Mouse (Mus musculus): Measurements from ENCODE around the gene Zmiz1.

The Zmiz1 gene

DNA sequence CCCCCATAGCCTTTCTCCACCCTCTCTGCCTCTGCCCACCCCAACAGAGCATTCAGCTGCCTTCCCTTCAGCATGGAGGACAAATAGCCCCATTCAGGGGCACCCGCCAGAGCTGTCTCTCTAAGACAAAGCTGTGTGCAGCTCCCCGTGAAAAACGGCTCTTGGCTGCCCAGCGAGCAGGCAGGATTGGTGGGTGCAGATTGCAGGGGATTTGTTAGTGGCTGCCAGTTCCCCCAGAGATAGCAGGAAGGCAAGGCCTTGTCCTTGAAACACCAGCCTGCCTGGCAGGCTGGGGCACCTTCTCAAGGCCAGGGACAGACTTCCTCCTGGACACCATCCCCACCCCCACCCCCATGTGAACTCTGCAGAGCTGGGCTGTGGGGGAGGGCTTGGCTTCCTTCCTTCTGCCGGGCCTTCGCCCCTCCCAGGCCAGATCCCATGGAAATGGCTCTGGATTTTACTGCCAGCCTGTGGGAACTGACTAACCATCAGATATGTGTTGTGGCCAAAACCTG lies 128.6 kb downstream of the Zmiz1 start:
- no peak for DNase-seq (ENCODE audit: low spot score in 2 of 2)

DNA sequence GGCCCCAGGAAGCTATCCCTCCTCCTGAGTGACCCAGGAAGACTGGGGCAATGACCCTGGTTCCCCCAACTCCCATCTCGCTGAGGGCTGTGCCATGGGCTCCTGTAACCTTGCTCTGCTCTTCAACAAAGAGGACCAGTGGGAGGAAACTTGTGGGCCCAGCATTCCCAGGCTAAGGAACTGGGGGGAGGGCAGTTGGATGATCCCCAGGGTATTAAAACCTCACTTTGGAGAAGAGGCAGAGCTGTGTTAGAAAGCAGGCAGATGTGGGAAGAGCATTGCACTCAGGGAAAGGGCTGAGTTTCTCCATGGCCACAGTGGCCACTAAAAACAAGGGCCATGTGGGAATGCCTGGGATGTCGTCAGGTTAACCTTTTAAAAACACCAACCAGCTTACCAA lies 129.2 kb downstream of the Zmiz1 start:
- no peak for DNase-seq (ENCODE audit: low spot score in 2 of 2)

DNA sequence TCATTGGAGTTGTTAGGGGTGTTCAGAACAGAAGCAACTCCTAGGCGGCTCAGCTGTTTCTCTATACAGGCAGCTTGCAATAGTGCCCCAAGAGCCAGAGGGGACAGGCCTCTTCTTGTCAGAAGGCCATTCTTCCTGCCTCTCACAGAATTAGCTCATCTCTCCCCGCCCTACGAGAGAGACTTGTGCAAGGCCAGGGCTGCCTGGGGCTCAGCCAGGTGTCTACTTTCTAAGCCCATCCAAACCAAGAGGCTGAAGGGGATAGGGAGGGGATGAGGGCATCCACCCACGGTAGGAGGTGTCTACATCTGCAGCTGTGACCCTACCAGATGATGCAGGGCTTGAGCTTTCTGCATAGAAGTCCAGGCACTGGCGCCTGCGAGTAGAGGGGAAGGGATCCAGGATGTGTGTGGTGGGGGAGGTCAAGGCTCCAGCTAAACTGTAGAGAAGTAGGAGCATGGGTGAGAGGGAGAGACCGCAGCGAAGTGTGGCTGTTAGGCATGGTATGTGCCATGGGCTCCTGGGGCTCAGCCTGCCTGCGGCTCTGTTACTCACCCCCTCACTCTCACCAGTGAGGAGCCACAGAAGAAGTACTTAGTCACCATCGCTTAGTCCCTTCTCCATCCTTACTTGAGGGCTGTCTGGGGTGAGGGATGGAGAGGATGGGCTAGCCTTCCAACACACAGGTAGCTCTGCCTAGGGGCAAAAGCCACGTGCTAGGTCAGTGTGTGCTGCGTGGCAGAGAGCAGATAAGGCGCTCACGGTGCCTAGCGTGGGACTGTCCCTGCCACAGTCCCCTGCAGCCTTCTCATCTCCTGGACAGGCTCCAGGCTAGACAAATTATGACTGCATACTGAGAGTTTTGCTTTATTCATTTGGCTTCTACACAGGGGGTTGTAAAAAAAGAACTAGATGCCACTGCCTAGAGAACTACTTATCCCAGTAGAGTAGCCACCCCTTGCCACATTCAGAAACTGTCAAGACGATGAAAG lies 130.3 kb downstream of the Zmiz1 start:
- DNase-seq (ENCODE audit: low spot score in 2 of 2), result no peak

DNA sequence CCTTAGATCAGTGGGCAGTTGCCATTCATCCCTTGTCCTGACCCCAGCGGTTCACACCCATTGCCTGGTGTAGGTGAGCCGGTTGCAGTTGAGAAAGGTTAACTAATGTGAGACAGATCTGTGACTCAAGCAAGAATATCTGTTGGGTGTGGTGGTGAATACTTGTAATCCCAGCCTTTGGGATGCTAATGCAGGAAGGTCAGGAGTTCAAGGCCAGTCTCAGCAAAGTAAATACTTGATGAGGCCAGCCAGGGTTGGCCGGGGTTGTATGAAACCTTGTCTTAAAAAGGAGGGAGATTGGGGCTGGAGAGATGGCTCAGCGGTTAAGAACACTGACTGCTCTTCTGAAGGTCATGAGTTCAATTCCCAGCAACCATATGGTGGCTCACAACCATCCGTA lies 132.0 kb downstream of the Zmiz1 start:
- DNase-seq (ENCODE audit: low spot score in 2 of 2), result no peak

DNA sequence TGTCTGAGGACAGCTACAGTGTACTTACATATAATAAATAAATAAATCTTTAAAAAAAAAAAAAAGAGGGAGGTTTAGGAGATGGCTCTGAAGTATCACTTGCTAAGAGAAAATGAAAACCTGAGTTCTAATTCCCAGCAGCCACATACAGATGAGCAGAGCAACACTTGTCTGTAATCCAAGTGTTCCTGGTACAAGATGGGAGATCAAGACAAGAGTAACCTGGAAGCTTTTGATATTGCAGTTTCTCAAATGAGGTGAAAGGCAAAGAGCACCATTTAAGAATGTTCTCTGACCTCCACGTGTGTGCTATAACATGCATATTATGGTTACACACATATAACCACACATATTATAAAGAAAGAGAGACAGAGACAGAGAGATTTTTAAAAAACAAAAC lies 132.4 kb downstream of the Zmiz1 start:
- DNase-seq (ENCODE audit: low spot score in 2 of 2), result no peak

DNA sequence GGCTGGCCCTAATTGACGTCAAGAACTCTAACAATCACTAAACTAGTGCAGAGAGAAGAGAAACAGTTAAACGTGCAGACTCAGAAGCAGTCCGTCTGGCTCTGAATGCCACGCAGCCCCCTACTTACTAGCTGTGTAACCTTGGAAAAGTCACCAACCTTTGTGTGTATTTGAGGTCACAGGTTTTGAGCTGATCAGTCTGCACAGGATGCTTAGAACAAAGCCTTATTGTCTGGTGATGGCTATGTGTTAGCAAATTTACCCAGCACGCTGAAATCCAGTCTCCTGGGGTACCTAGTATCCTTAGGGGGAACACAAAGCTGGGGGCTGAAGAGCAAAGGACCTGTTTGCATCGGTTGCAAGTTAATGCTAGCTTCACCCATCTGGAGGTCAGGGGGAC lies 133.5 kb downstream of the Zmiz1 start:
- no peak for DNase-seq (ENCODE audit: low spot score in 2 of 2)

DNA sequence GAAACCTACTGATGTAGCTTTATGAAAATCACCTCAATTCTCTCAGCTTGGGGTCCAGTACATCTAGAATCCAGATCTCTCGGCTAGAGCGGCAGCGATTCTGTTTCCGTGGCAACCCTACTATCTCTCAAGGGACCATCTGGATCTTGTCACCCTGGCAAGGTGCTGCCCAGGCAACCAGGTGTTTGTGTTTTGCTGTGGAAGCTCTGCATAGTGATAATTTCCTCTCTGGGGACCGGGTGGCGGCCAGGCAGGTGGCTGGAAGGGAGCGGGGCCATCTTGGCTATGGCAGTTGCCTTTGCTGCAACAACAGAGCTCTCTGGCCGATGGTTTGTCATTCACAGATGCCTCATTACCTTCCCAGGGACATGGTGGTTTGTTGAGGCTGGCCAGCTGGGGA lies 134.9 kb downstream of the Zmiz1 start:
- no peak for DNase-seq (ENCODE audit: low spot score in 2 of 2)

DNA sequence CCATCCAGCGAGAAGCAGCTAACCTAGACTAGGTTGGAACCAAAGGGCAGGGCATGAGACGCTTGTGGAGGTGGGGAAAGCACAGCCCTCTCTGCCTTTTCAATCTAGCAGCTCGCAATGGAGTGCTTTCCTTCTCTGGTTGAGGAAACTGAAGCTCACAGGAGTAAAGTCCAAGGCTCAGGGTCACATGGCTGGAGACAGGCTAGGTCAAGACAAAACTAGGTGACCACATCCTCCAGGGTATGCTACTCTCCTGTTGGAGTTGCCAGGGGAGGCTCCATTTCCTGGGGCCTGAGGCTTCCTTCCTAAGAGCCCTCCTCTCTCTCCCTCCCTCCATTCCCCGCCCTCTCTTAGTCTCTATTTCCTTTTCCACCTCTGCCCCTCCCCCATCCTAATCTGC lies 135.6 kb downstream of the Zmiz1 start:
- no peak for DNase-seq (ENCODE audit: low spot score in 2 of 2)

DNA sequence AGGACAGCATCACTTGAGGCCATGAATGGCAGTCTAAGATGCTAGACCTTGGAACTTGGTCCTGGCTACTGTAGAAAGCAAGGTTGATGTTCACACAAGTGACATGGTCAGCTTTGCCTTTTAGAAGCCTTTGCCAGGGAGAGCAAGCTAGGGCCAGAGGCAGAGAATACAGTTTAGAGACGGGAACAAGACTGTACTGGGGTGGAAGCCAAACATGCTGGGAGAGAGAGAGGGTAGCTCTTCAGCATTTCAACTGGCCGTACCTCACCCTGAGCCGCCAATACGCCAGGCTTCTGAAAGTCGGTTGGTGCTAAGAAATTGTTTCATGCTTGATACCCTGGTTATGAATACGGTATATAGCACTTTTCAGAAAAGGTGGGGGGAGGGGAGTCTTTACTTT lies 140.0 kb downstream of the Zmiz1 start:
- no peak for DNase-seq (ENCODE audit: low spot score in 2 of 2)

DNA sequence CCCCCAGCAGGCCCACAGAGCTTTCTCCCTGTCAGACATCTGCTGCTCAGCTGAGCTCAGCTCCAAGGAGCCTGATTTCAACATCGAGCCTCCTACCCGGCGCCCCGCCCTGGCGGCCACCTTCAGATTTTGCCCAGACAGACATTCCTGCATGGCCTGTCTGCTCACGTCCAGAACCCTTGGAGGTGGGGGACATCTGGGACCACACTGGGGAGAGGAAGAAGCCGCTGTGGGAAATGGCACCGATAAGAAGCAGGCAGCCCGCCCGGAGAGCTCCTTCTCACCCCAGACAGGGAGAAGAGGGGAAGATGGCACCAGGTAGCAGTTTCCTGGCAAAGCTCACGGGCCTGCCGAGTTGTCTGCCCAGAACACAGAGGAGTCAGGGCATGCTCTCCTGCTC lies 140.9 kb downstream of the Zmiz1 start:
- no peak for DNase-seq (ENCODE audit: low spot score in 2 of 2)

DNA sequence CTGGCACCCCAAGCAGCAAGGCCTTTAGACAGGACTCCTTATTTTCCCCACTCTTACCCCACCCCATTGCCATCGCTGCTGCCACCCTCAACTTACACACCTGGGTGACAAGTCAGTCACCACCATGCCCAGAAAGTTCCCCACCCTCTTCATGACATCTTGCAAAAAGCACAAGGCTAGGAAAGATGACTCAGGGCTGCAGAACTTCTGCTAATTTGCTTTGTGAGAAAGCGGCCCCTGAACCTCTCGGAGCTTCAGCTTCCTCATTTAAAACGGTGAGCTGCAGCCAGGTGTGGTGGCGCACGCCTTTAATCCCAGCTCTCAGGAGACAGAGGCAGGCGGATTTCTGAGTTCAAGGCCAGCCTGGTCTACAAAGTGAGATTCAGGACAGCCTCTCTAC lies 141.4 kb downstream of the Zmiz1 start:
- no peak for DNase-seq (ENCODE audit: low spot score in 2 of 2)

DNA sequence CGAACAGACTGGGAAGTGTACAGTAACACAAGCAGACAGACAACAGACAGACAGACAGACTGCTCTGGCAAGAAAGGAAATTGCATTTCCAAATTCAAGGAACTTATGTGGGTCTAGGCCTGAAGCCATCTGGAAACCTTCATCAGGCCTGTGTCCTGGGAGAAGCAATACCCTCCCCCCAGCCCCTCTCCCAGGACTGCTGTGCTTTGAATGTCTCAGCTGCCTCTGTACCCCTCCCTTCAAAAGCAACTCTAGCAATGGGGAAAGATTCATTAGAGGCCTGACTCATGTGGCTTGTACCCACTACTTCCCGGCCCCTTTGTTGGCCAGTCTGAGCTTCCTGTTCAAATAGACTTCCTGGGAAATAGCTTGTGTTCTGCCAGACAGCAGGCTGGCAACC lies 142.0 kb downstream of the Zmiz1 start:
- DNase-seq (ENCODE audit: low spot score in 2 of 2), result no peak

DNA sequence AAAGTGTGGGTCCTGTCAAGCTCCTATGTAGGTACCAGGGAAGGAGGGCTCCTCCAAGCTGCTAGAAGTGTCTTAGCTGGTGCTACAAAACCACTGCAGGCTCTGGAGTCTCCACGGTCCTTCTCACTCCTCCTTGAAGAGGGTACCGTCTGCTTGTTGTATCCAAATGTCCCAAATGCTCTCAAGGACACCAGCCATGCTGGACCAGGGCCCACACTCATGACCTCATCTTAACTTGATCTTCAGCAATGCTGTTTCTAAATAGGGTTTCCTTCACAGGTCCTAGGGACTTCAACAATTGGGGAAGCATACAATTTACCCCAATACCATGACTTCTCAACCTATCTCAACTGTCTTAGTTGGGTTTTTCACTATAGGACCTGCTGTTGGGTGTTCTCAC lies 143.0 kb downstream of the Zmiz1 start:
- DNase-seq (ENCODE audit: low spot score in 2 of 2), result no peak

DNA sequence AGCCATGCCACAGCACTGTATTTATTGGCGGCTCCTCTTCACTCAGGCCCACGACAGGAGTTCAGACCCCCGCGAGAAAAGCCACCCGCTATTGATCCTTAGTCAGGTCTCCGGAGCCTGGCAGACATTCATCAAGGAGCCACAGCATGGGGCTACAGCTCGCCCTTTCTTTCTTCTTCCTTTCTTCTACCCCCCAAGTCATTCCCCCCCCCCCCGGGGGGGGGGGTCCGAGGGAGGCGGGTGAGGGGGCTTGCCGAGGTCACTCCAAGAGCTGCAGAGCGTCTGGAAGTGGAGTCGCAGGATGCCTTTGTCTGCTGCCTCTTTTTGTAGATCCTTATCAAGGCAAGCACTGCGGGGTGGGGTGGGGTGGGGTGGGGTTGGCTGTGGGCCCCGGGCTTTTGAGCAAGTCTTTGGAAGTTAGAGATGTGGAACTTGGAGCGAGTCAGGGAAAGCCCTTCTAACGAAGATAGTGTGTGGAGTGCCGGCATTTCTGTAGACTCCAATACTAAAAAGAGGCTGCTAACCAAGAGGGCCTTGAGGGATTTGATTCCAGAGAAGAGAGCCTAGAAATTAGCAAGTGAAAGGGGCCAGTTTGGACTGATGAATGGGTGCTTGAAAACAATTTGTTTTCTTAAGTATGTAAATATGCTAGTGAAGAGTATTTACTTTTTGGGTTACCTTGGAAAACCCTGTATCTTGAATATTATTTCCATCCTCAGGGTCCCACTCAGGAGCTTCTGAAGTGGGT lies 145.6 kb downstream of the Zmiz1 start:
- no peak for DNase-seq (ENCODE audit: low spot score in 2 of 2)

DNA sequence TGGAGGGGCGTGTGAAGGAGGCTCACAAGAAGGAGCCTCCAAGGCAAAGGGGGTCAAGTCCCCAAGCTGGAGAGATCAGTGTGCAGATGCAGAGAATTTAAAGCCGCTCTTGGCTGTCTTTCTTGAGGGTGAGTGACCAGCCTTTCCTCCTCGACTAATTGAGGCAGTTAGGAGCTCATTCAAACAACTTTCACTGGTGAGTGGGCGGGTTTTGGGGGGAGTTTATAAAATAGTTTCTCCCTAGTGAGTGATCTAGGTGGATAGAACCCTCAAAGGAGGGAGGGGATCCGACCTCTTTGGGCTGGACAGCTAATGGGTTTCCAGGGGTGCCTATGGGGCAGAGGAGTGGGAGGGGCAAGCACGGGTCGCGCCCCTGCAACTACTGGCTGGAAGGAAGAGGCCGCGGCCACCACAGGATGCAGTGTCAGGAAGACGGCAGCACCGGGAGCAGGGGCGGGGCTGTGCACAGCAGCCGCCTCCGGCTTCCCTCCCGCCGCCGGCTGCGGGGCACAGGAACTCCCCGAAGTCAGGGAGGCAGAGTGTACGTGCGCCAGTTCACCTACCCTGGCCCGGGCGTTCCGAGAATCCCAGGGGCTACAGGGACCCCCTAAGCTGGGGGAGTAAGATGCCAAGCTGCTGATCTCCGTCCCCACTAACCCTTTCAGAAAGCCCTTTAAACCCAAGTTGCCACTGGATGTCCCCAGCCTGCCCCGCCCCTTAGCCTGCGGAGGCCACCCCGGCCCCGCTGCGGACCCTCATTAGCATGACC lies 147.6 kb downstream of the Zmiz1 start:
- DNase-seq (ENCODE audit: low spot score in 2 of 2), result no peak

DNA sequence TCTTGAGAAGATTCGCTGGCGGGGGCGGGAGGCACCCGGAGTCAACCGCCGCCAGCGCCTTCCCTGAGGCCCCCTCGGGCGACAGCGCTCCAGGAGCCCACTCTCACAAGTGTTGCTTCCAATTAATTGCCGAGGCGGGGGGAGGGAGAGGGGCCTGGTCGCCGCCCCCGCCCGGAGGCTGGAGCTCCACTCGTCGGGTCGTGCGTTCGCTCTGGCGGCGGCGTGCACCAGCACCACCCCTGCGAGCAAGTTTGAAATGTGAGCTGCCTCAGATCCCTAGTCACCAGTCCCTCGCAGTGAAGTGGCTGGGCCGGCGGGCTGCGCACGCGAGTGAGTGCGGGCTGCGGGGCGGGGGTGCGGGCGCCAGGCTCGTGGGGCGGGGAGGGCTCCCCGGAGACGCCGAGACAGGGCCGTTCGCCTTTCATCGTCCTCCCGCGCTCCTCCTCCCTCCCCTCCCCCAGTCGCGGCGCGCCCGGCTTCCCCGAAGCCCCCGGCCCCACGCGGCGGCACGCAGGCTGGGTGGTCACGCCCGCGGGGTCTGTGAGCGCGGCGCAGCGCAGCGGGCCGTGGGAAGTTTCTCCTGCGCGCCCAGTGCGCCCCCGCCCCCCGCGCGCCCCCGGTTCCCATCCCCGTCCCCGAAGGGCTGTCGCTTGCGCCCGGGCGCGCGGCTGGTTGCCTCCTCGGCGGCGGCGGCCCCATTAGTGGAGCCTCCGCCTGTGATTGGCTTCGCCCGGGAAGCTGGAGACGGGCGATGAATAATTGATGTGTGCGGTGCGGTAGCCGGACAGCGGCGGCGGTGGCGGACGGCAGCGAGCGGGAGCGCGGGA lies 148.4 kb downstream of the Zmiz1 start:
- peak in 1 of 2 experiments; percentile 31 for DNase-seq (ENCODE audit: low spot score in 2 of 2)

DNA sequence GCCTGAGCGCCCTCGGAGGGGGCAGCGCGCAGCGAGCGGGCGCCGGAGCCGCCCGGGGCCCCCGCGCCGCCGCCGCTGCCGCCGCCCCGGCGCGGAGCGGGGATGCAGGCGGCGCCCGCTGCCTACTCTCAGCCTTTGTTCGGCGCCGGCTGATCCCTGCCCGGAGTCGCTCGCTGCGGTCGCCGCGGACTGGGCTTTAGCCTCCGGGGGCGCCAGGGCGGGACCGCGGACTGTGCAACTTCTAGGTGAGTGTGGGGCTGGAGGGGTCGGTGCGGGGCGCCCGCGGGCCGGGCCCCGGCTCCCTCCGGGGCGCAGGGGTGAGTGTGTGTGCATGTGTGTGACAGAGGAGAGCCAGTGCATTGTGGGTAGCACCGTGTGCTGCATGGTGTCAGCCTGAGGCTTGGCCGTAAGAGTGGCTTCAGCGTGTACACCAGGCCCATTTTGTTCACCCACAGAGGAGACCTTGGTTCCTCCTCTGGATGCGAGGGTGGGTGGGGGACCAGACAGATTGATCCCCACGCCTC lies 149.0 kb downstream of the Zmiz1 start:
- DNase-seq (ENCODE audit: low spot score in 2 of 2), result peak in 1 of 2 experiments; percentile 49

DNA sequence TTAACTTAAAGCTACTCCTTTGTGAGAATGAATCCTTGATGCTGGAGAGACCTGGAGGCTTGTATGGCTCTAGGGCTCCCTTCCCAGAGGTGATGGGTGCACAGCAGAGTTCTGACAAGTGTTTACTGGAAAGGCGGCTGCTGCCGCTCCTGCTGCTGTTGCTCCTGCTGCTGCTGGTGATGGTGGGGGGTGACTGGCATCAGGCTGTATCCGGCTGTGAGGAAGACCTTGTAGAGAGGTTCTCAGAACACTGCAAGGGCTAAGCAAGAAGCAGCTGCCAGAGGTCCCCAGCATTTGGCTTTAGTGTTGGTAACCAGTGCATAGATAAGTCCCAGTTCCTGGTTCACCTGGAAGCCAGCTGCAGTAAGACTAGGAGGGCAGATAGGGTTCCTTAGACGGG lies 149.6 kb downstream of the Zmiz1 start:
- DNase-seq (ENCODE audit: low spot score in 2 of 2), result no peak

DNA sequence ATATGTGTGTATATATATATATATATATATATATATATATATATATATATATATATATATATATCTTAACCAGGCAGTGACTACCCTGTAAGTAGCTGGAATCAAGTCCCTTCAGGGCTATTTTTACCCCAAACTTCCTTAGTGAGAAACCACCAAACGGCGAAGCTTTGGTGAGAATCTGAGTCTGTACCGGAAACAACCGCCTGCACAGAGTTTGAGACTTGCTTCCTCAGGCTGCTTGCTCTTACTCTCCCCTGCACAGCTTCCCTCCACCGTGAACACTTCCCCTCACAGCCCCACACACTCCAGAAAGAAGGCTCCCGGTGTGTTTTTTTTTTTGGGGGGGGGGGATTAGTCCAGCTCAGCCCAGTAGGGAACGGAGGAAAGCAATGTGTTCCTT lies 150.4 kb downstream of the Zmiz1 start:
- DNase-seq (ENCODE audit: low spot score in 2 of 2), result no peak

DNA sequence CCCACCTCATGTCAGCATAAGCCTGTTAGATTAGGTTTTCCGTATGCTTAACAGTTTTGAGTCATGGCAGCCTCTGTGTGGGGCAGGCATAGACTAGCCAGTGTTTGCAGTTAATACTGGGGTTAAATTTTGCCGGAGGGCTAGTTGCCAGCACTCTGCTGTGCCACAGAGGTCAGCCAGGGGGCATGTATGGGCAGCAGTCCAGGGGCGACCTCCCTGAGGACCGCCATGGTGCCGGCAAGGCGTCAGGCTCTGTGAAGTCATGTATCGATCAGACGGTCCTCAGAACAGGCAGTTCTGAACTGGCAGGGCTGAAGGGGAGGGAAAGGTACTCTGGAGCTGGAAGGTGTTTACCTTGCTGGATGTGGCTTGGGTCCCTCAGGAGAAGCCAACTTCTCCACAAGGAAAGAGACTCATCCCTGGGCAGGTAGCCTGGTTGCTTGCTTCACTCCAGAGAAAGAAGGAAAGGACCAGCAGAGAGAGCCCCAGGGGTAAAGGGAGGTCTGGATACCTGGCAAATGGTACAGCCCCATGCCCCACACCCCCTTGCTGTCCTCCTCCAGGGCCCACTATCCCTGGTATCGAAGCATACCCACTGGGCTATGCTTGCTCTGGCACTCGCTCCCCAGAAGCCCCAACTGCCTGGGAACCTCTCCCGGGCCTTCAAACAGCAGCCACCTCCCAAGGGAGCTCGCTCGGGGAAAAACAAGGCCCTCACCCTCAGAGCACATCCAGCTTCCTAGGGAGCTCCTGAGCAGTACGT lies 151.6 kb downstream of the Zmiz1 start:
- no peak for DNase-seq (ENCODE audit: low spot score in 2 of 2)
